Mouse (Mus musculus): ENCODE measurements at regions not wholly inside any gene's neighbourhood (a gene's known extent, or its start where the extent isn't known, plus 50 kb on each side); places are given as distances from the start of the nearest gene placed in this dataset.

GRCm38 (mm10) chr10:55333836-55334235 is 772.9 kb upstream of the Msl3l2 start:
- TF ChIP-seq CTCF (IDR thresholded peaks at IDR 0.05; ENCODE audit: low read depth) (no peak), EP300 (IDR thresholded peaks at IDR 0.05; ENCODE audit: low read depth) (no peak)

Measured in liver, postnatal 0 days (tissue).